Mouse (Mus musculus): ENCODE results near the gene Klk1b1. TPM values are rescaled to one million over a fixed set of nuclear protein-coding genes. Genes with fewer than 3 reads are reported as not detected.
"Not testable (repeated sequence)": the region's sequence is repeated elsewhere in the genome, so short reads cannot be mapped to it uniquely, and the experiment has no call there.

Klk1b1 gene
- polyA plus RNA-seq, 1 experiment: not detected

GRCm38 (mm10) chr7:44004847-44005246 is 38.3 kb downstream of the Klk1b1 start:
- no peak for DNase-seq (ENCODE audit: low spot score)

GRCm38 (mm10) chr7:44011868-44012267 is 45.3 kb downstream of the Klk1b1 start, which contains the start of gene Klk1b26:
TSS of gene Klk1b26 (plus strand) at chr7:44012168.
- DNase-seq (ENCODE audit: low spot score): not testable (repeated sequence)

- not testable (repeated sequence) for DNase-seq (ENCODE audit: low spot score)
Measured at GRCm38 (mm10) chr7:44014666-44015065, 48.1 kb downstream of the Klk1b1 start.

DNA sequence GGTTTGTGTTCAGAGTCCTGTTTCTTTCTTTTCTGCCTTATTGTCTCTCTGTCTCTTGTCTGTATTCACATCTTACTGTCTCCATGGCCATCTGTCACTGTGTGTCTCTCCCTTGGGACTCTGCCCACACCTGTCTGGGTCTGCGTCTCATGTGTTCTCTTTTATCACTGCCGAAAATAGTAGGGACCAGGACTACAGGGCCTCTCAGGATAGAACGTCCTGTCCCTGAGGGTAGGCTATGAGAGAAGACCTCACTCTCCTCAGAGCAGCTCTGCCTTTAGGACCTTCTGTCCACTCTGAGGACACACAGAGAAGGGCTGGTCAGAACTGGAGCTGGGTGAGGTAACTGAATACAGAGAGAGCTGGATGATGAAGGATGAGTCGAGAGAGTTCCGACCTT is 48.5 kb downstream of the Klk1b1 start:
- no peak for DNase-seq (ENCODE audit: low spot score)

Other genes starting within 250 kb of the Klk1b1 start
- not detected in 2 replicates for gene Klk12, start 197.9 kb upstream of the Klk1b1 start, polyA plus RNA-seq (2012; rRNA removed)
- gene Klk11, start 192.1 kb upstream of the Klk1b1 start, polyA plus RNA-seq (2012; rRNA removed): 0.23 TPM in 1 of 2 replicates, not detected in the other
- gene Klk10, start 185.7 kb upstream of the Klk1b1 start, polyA plus RNA-seq (2012; rRNA removed): 0.49 and 0.59 TPM in 2 replicates
- gene Klk9, start 174.9 kb upstream of the Klk1b1 start, polyA plus RNA-seq (2012; rRNA removed): 0.04 TPM in 1 of 2 replicates, not detected in the other
- 8.1 and 8.9 TPM in 2 replicates for gene Klk8, start 169.2 kb upstream of the Klk1b1 start, polyA plus RNA-seq (2012; rRNA removed)
- gene Klk7, start 155.5 kb upstream of the Klk1b1 start, polyA plus RNA-seq (2012; rRNA removed): not detected in 2 replicates
- gene Klk6, start 142.3 kb upstream of the Klk1b1 start, polyA plus RNA-seq (2012; rRNA removed): 0.30 TPM in 1 of 2 replicates, not detected in the other
- gene Klk5, start 124.8 kb upstream of the Klk1b1 start, polyA plus RNA-seq (2012; rRNA removed): not detected in 2 replicates
- gene Klk4, start 85.6 kb upstream of the Klk1b1 start, polyA plus RNA-seq (2012; rRNA removed): not detected in 2 replicates
- not detected in 2 replicates for gene Klk15, start 33.0 kb upstream of the Klk1b1 start, polyA plus RNA-seq (2012; rRNA removed)
- gene Klk1b8, start 16.1 kb upstream of the Klk1b1 start, polyA plus RNA-seq (2012; rRNA removed): not detected in 2 replicates
- not detected in 2 replicates for gene Klk1b9, start 9.3 kb downstream of the Klk1b1 start, polyA plus RNA-seq (2012; rRNA removed)
- not detected in 2 replicates for gene Klk1b11, start 29.1 kb downstream of the Klk1b1 start, polyA plus RNA-seq (2012; rRNA removed)
- gene Klk1b26, start 45.4 kb downstream of the Klk1b1 start, polyA plus RNA-seq (2012; rRNA removed): not detected in 2 replicates
- not detected in 2 replicates for gene Klk1b27, start 85.5 kb downstream of the Klk1b1 start, polyA plus RNA-seq (2012; rRNA removed)
- not detected in 2 replicates for gene Klk1b21, start 135.6 kb downstream of the Klk1b1 start, polyA plus RNA-seq (2012; rRNA removed)
- gene Klk1b22, start 145.9 kb downstream of the Klk1b1 start, polyA plus RNA-seq (2012; rRNA removed): not detected in 2 replicates
- not detected in 2 replicates for gene Klk1b16, start 170.0 kb downstream of the Klk1b1 start, polyA plus RNA-seq (2012; rRNA removed)
- gene Klk1b24, start 221.5 kb downstream of the Klk1b1 start, polyA plus RNA-seq (2012; rRNA removed): not detected in 2 replicates
- not detected in 2 replicates for gene Klk1b3, start 231.4 kb downstream of the Klk1b1 start, polyA plus RNA-seq (2012; rRNA removed)
- gene Klk1b4, start 240.7 kb downstream of the Klk1b1 start, polyA plus RNA-seq (2012; rRNA removed): not detected in 2 replicates
- gene Klk1b5, start 249.2 kb downstream of the Klk1b1 start, polyA plus RNA-seq (2012; rRNA removed): not detected in 2 replicates